Mouse (Mus musculus) E14TG2a.4 (cell line): ENCODE measurements at regions not wholly inside any gene's neighbourhood (a gene's known extent, or its start where the extent isn't known, plus 50 kb on each side); places are given as distances from the start of the nearest gene placed in this dataset.
"Not testable (repeated sequence)": the region's sequence is repeated elsewhere in the genome, so short reads cannot be mapped to it uniquely, and the experiment has no call there.

Experiments used
- CTCF ChIP-seq: conservative IDR thresholded peaks from 2 replicates; pipeline ENCODE4 v1.5.1; 2014; ENCODE audit warnings: low read length
- NANOG ChIP-seq: IDR thresholded peaks from 2 replicates; pipeline ENCODE4 v1.6.1; 2014; ENCODE audit warnings: borderline replicate concordance, low read length, mixed read lengths
- POU5F1 ChIP-seq: IDR thresholded peaks from 2 replicates; pipeline ENCODE4 v1.6.1; 2014; ENCODE audit warnings: low read length, borderline replicate concordance

GRCm38 (mm10) chr3:152036819-152037218 lies 129.2 kb downstream of the Gipc2 start:
- TF ChIP-seq CTCF, POU5F1, NANOG: not testable (repeated sequence)
